Mouse (Mus musculus) brain, embryonic 14.5 days (tissue): ENCODE measurements around the gene Ifi27l2b.
"Not testable (repeated sequence)": the region's sequence is repeated elsewhere in the genome, so short reads cannot be mapped to it uniquely, and the experiment has no call there.

Experiments
- CTCF ChIP-seq: fragments of 200-500 bp; IDR thresholded peaks from 2 replicates; pipeline ENCODE4 v1.5.1; 2012; ENCODE audit warnings: inconsistent platforms, mild to moderate bottlenecking, moderate library complexity, borderline replicate concordance; ENCODE audit not compliant: insufficient read depth, insufficient read length; ENCODE audit errors: extremely low read depth
- POLR2A ChIP-seq: fragments of 200-500 bp; IDR thresholded peaks from 2 replicates; pipeline ENCODE4 v1.6.1; 2012; ENCODE audit warnings: mild to moderate bottlenecking, inconsistent platforms, borderline replicate concordance; ENCODE audit not compliant: poor library complexity, insufficient read depth, insufficient read length, severe bottlenecking; ENCODE audit errors: extremely low read depth

GRCm38 (mm10) chr12:103484200-103484972 lies 27.4 kb upstream of the Ifi27l2b start:
- not testable (repeated sequence) for TF ChIP-seq CTCF, POLR2A
